Mouse (Mus musculus): ENCODE data around the gene Mtfp1. TPM values are rescaled to one million over a fixed set of nuclear protein-coding genes. Genes with fewer than 3 reads are reported as not detected.

Mtfp1 gene
- total and polyA plus RNA-seq, 3 experiments, result 129 to 158 (median 141) TPM

DNA sequence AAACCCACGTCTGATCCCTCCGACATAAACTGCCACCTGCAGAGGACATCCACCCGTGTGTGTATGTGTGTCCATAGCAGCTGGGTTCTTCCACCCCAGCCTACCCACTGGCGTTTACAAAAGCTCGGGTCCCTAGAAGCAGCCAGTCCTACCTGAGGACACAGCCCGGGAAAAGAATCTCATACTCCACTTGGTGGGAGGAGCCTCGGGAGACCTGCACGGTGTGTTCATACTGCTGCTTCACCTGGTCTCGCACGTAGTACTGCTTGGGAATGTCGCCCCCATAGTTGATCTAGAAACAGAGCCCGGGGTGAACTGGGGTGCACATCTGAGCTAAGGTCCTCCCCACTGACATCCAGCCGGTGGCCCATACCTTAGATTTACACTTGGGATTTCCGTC is 8.3 kb upstream of the Mtfp1 start:
- no peaks in the 10 kb centered on the region for H3K79me2 ChIP-seq (replicated peaks; ENCODE audit: control insufficient read depth, insufficient read depth, low read length)
- intact Hi-C loops (cut with DNase I), result no loop called here
- WGBS, result 82% methylated on average over 14 of the region's 14 CpGs
- no peak overlapping the region for H3K4me3 ChIP-seq
- no peak overlapping the region for H3K27ac ChIP-seq
- H3K4me1 ChIP-seq (ENCODE audit: control insufficient read depth, insufficient read depth, low read length), result no peaks in the 10 kb centered on the region
- no peaks in the 10 kb centered on the region for H3K36me3 ChIP-seq (ENCODE audit: control insufficient read depth, insufficient read depth, low read length)
- H3K27me3 ChIP-seq (ENCODE audit: control insufficient read depth, insufficient read depth, low read length), result no peaks in the 10 kb centered on the region
- TF ChIP-seq CTCF (IDR thresholded peaks at IDR 0.05) (no peak), POLR2A (IDR thresholded peaks at IDR 0.05; ENCODE audit: insufficient read depth, low read depth, low read length) (no peak), EP300 (IDR thresholded peaks at IDR 0.05; ENCODE audit: insufficient read depth, low read depth, low read length) (no peak)
- no peak for DNase-seq
- H3K9ac ChIP-seq (ENCODE audit: low read depth, low read length), result no peak overlapping the region

- Histone ChIP-seq H3K9ac (ENCODE audit: low read depth, low read length) (no peak overlapping the region), H3K79me2 (replicated peaks; ENCODE audit: control insufficient read depth, insufficient read depth, low read length) (no peaks in the 10 kb centered on the region), H3K27me3 (ENCODE audit: control insufficient read depth, insufficient read depth, low read length) (no peaks in the 10 kb centered on the region), H3K27ac (no peak overlapping the region), H3K4me1 (ENCODE audit: control insufficient read depth, insufficient read depth, low read length) (no peaks in the 10 kb centered on the region), H3K4me3 (no peak overlapping the region), H3K36me3 (ENCODE audit: control insufficient read depth, insufficient read depth, low read length) (no peaks in the 10 kb centered on the region)
- no peak for TF ChIP-seq CTCF (IDR thresholded peaks at IDR 0.05)
- TF ChIP-seq EP300 (IDR thresholded peaks at IDR 0.05; ENCODE audit: insufficient read depth, low read depth, low read length), result no peak
- TF ChIP-seq POLR2A (IDR thresholded peaks at IDR 0.05; ENCODE audit: insufficient read depth, low read depth, low read length), result no peak
- intact Hi-C loops (cut with DNase I), result no loop called here
- DNase-seq, result no peak
- 66% methylated on average over 5 of the region's 5 CpGs for WGBS
Measured at GRCm38 (mm10) chr11:4101851-4102250, 6.6 kb upstream of the Mtfp1 start.

DNA sequence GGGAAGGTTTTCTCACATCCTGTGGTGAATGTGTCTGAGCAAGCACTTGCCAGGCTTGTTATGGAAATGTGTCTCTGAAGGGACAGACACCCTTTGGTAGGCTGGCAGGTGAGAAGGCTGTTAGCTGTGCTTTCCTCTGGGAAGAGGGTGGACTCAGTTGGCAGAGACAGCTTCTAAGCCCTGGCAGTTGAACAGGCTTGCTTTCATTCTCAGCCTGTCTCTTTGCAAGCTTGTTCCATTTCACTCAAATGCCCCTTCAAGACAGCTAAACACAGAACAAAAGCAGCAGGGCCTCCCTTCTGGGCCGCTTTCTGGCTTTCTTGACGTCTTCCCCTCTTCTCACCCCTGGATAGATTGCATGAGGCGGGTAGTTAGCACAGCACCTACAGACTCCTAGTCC is 4.2 kb upstream of the Mtfp1 start:
- TF ChIP-seq CTCF (IDR thresholded peaks at IDR 0.05), result no peak
- no peak for TF ChIP-seq POLR2A (IDR thresholded peaks at IDR 0.05; ENCODE audit: insufficient read depth, low read depth, low read length)
- no peak for TF ChIP-seq EP300 (IDR thresholded peaks at IDR 0.05; ENCODE audit: insufficient read depth, low read depth, low read length)
- Histone ChIP-seq H3K4me3 (no peak overlapping the region), H3K4me1 (ENCODE audit: control insufficient read depth, insufficient read depth, low read length) (peaks cover 1% of the 10 kb centered on the region; the same call in 1 of the 2 replicates), H3K27me3 (ENCODE audit: control insufficient read depth, insufficient read depth, low read length) (no peaks in the 10 kb centered on the region), H3K79me2 (replicated peaks; ENCODE audit: control insufficient read depth, insufficient read depth, low read length) (no peaks in the 10 kb centered on the region), H3K9ac (ENCODE audit: low read depth, low read length) (no peak overlapping the region), H3K27ac (no peak overlapping the region), H3K36me3 (ENCODE audit: control insufficient read depth, insufficient read depth, low read length) (no peaks in the 10 kb centered on the region)
- intact Hi-C loops (cut with DNase I), result loop anchor here (5.0 kb wide), 1 partner anchor 998 kb away; the partner anchor contains the start of genes Ewsr1 and Rhbdd3
- DNase-seq, result no peak
- 84% methylated on average over 3 of the region's 3 CpGs for WGBS

DNA sequence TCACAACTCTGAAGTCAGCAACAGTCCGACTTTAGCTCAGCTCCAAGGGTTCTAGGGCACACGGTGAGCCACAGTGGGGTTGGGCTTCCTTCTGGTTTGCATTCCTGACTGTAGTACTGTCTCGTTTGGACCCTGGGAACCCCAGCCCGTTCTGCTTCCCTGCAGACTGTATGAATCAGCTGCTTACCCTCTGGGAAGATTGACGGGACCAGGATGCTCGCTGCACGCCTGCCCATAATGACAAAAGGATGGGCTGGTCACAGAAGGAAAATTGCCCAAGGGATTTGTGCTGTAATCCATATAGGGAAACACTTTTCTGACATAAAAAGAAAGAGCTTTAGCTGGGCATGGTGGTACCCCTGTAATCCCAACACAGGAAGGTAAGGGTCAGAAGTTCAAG is 3.6 kb upstream of the Mtfp1 start:
- WGBS, result 67% methylated on average over 7 of the region's 7 CpGs
- Histone ChIP-seq H3K9ac (ENCODE audit: low read depth, low read length) (no peak overlapping the region), H3K27me3 (ENCODE audit: control insufficient read depth, insufficient read depth, low read length) (no peaks in the 10 kb centered on the region), H3K4me3 (no peak overlapping the region), H3K4me1 (ENCODE audit: control insufficient read depth, insufficient read depth, low read length) (peaks cover 4% of the 10 kb centered on the region), H3K27ac (no peak overlapping the region), H3K36me3 (ENCODE audit: control insufficient read depth, insufficient read depth, low read length) (no peaks in the 10 kb centered on the region), H3K79me2 (replicated peaks; ENCODE audit: control insufficient read depth, insufficient read depth, low read length) (no peaks in the 10 kb centered on the region)
- TF ChIP-seq EP300 (IDR thresholded peaks at IDR 0.05; ENCODE audit: insufficient read depth, low read depth, low read length) (no peak), POLR2A (IDR thresholded peaks at IDR 0.05; ENCODE audit: insufficient read depth, low read depth, low read length) (no peak), CTCF (IDR thresholded peaks at IDR 0.05) (no peak)
- intact Hi-C loops (cut with DNase I), result loop anchor here (5.0 kb wide), 1 partner anchor 998 kb away; the partner anchor contains the start of genes Ewsr1 and Rhbdd3
- no peak for DNase-seq

- no peak overlapping the region for H3K9ac ChIP-seq (ENCODE audit: low read depth, low read length)
- H3K4me1 ChIP-seq (ENCODE audit: control insufficient read depth, insufficient read depth, low read length), result peaks cover 4% of the 10 kb centered on the region
- H3K27me3 ChIP-seq (ENCODE audit: control insufficient read depth, insufficient read depth, low read length), result no peaks in the 10 kb centered on the region
- no peak for DNase-seq
- intact Hi-C loops (cut with DNase I), result loop anchor here (5.0 kb wide), 1 partner anchor 999 kb away; the partner anchor contains the start of genes Ewsr1 and Rhbdd3
- TF ChIP-seq POLR2A (IDR thresholded peaks at IDR 0.05; ENCODE audit: insufficient read depth, low read depth, low read length), result no peak
- TF ChIP-seq EP300 (IDR thresholded peaks at IDR 0.05; ENCODE audit: insufficient read depth, low read depth, low read length), result no peak
- TF ChIP-seq CTCF (IDR thresholded peaks at IDR 0.05), result peak; percentile 20; the same call in 1 of the 2 replicates
- H3K36me3 ChIP-seq (ENCODE audit: control insufficient read depth, insufficient read depth, low read length), result no peaks in the 10 kb centered on the region
- H3K27ac ChIP-seq, result no peak overlapping the region
- no peaks in the 10 kb centered on the region for H3K79me2 ChIP-seq (replicated peaks; ENCODE audit: control insufficient read depth, insufficient read depth, low read length)
- H3K4me3 ChIP-seq, result no peak overlapping the region
- WGBS, result 62% methylated on average over 8 of the region's 8 CpGs
Measured at GRCm38 (mm10) chr11:4098120-4098519, 2.9 kb upstream of the Mtfp1 start.

GRCm38 (mm10) chr11:4097091-4097621 is 1.9 kb upstream of the Mtfp1 start:
- peaks cover 4% of the 10 kb centered on the region for H3K4me1 ChIP-seq (ENCODE audit: control insufficient read depth, insufficient read depth, low read length)
- no peak for TF ChIP-seq CTCF (IDR thresholded peaks at IDR 0.05)
- TF ChIP-seq EP300 (IDR thresholded peaks at IDR 0.05; ENCODE audit: insufficient read depth, low read depth, low read length), result no peak
- TF ChIP-seq POLR2A (IDR thresholded peaks at IDR 0.05; ENCODE audit: insufficient read depth, low read depth, low read length), result no peak
- peak overlapping the region; percentile 72 for H3K9ac ChIP-seq (ENCODE audit: low read depth, low read length)
- no peaks in the 10 kb centered on the region for H3K79me2 ChIP-seq (replicated peaks; ENCODE audit: control insufficient read depth, insufficient read depth, low read length)
- intact Hi-C loops (cut with DNase I), result loop anchor here (5.0 kb wide), 1 partner anchor 1000 kb away; the partner anchor contains the start of genes Ewsr1 and Rhbdd3
- peak overlapping the region; percentile 95 for H3K27ac ChIP-seq
- H3K36me3 ChIP-seq (ENCODE audit: control insufficient read depth, insufficient read depth, low read length), result no peaks in the 10 kb centered on the region
- H3K4me3 ChIP-seq, result peak overlapping the region; percentile 56
- H3K27me3 ChIP-seq (ENCODE audit: control insufficient read depth, insufficient read depth, low read length), result no peaks in the 10 kb centered on the region
- WGBS, result 40% methylated on average over 10 of the region's 10 CpGs
- DNase-seq, result peak in 1 of 2 experiments; percentile 44
